16 mouse cellular contexts compared by ENCODE assay signal in genomic region chr12:75886946-75887345, GRCm38 (mm10).
"Had no signal": no experiment of that assay in that cellular context is flagged by ENCODE, and none has a peak within 500 bp of the region (broad histone marks: within the 10 kb centered on the region; RNA-seq: fewer than 3 reads in every experiment).

No protein-coding gene starts in this region.

- H3K4me3 ChIP-seq: neural tube, embryonic 13.5 days; neural tube, embryonic 15.5 days; stomach, embryonic 15.5 days had no signal

- H3K4me2 ChIP-seq: neural tube, embryonic 13.5 days; neural tube, embryonic 15.5 days; stomach, embryonic 15.5 days had no signal

- H3K4me1 ChIP-seq: neural tube, embryonic 13.5 days; neural tube, embryonic 15.5 days; stomach, embryonic 15.5 days had no signal

- H3K9ac ChIP-seq: neural tube, embryonic 13.5 days; neural tube, embryonic 15.5 days; stomach, embryonic 15.5 days had no signal

- H3K27me3 ChIP-seq: neural tube, embryonic 13.5 days; neural tube, embryonic 15.5 days; stomach, embryonic 15.5 days had no signal

- H3K27ac ChIP-seq: neural tube, embryonic 13.5 days; neural tube, embryonic 15.5 days; stomach, embryonic 15.5 days; stomach, postnatal 0 days had no signal

- DNase-seq: retina, postnatal 1 day; right cerebral cortex, adult 18-20 months; right cerebral cortex, postnatal 14 days; right cerebral cortex, postnatal 25 days; right cerebral cortex, postnatal 4 days; spleen, adult 18-20 months; thymus, adult 18-20 months; thymus, adult 2 months; thymus, postnatal 14 days; thymus, postnatal 25 days; thymus, postnatal 36 days; thymus, postnatal 4 days had no signal

- H3K9me3 ChIP-seq: neural tube, embryonic 13.5 days; neural tube, embryonic 15.5 days; stomach, embryonic 15.5 days had no signal
